Mouse (Mus musculus) thymus, adult 2 months (tissue): ENCODE data around the gene Krtap1-3.

Source experiments
- CTCF ChIP-seq: fragments of 200-500 bp; IDR thresholded peaks from 2 replicates; pipeline ENCODE4 v1.5.1; 2012; ENCODE audit warnings: mild to moderate bottlenecking, control low read depth, low read length, moderate library complexity, borderline replicate concordance; ENCODE audit not compliant: control insufficient read depth, poor library complexity, insufficient read depth; ENCODE audit errors: extremely low read depth
- POLR2A ChIP-seq: fragments of 200-500 bp; IDR thresholded peaks from 2 replicates; pipeline ENCODE4 v1.6.1; 2012; ENCODE audit warnings: mild to moderate bottlenecking, low read length, control low read depth, moderate library complexity; ENCODE audit not compliant: control insufficient read depth, poor library complexity, insufficient read depth; ENCODE audit errors: extremely low read depth

GRCm38 (mm10) chr11:99557976-99558745 lies 33.0 kb downstream of the Krtap1-3 start:
- TF ChIP-seq POLR2A, result no peak
- no peak for TF ChIP-seq CTCF
